Mouse (Mus musculus) CD4-positive, CD25-positive, alpha-beta regulatory T cell, adult 2 months (primary cell): ENCODE results near the gene Srrm2.

Source experiments
- DNase-seq: peaks from one replicate; pipeline ENCODE4 v3.0.0-alpha.2; 2012; ENCODE audit warnings: low read depth, low spot score

Gene Srrm2

GRCm38 (mm10) chr17:23790269-23791078 lies at the start of gene Srrm2:
Gene Srrm2 (plus strand): TSS chr17:23790532.
- peak; percentile 64 for DNase-seq

- DNase-seq, result no peak
Observed at GRCm38 (mm10) chr17:23740598-23741021, 49.7 kb upstream of the Srrm2 start, which contains the start of gene Paqr4. Gene Paqr4 (minus strand): TSS chr17:23740867.

GRCm38 (mm10) chr17:23741359-23742209 lies 48.7 kb upstream of the Srrm2 start:
- no peak for DNase-seq

DNA sequence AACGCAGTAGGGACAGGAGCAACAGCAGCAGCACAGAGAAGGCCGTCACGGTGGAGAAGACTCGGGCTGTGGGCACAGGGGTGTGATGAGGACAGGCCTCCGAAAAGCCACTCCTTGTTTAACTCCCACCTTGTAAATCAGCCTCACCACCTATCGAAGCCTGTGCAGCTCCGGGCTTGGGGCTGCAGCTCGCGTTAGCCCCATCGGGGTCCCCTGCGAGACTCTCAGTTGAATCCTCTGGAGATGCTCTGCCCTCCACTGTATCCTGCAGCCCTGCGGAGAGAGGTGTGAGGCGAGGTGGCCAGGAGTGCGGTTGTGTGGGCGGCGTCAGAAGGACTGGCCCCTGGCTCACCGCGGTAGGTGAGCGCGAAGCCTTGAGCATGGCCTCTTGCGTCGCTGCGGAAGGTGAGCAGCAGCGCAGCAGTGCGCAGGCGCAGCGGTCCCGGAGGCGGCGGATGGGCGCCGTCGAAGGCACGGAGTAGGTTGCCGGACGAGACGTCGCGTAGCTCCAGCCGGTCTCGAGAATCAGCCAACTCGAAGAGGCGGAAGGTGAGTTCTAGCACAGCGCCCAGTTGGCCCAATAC lies 48.0 kb upstream of the Srrm2 start:
- peak; percentile 90 for DNase-seq

- no peak for DNase-seq
Observed at GRCm38 (mm10) chr17:23742941-23743340, 47.4 kb upstream of the Srrm2 start.

DNA sequence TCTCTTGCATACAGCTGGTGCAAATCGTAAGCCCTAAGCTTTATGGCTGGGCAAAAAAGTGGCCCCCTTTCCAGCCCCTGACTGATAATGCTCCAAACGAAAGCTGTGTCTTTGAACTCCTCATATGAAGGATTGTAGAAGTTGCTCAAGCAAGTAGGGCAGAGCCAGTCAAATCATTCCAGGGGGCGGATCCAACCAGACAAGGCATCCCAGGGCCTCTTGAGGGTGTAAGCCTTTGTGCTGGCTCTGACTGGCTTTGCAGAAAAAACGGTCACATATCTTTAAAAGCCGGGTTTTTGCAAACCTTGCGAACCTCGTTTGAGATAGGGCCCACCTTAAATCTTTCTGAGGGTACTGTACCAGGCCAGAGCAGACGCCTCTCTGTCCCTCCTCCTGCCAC lies 46.3 kb upstream of the Srrm2 start:
- DNase-seq, result no peak

- no peak for DNase-seq
Observed at GRCm38 (mm10) chr17:23744651-23745050, 45.7 kb upstream of the Srrm2 start.

GRCm38 (mm10) chr17:23745301-23746251 lies 44.8 kb upstream of the Srrm2 start, which contains the start of gene Kremen2:
Gene Kremen2 (minus strand): TSS chr17:23745833.
- DNase-seq, result peak; percentile 55

DNA sequence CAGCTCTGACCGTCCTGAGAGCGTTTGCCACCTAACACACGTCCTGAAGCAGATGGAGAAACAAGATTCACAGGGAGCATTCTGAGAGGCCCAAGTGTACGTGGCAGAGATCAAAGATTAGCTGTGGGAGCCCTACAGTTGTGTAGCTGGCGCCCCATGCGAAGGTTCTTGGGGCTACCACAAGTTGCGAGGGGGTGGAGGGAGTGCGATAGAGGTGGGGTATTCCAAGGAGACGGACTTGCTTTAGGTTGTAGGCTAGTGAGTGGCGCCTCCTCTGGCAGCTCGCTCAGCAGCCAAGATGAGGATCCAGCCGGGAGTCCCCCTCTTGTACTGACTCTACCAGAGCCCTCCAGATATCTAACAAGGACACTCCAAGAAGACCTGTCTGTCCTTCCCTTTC lies 44.0 kb upstream of the Srrm2 start:
- DNase-seq, result peak; percentile 64

DNA sequence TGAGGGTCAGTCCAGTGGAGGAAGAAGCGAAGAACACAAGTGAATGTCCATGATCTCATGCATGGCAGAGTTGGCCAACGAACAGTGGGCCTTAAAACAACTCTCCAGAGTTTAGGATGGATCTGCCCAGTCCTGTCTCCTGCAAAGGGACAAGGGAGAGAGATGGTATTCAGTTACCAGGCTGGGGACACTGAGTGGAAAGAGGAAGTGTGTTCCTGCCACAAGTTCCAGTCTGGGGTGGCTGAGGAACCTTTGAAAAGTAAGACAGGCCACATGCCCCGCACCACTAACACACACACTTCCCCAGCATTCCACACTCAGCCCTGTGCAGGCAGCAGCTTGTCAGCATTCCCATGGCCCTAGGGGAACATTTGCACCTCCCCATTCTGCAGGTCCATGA lies 43.6 kb upstream of the Srrm2 start:
- no peak for DNase-seq

DNA sequence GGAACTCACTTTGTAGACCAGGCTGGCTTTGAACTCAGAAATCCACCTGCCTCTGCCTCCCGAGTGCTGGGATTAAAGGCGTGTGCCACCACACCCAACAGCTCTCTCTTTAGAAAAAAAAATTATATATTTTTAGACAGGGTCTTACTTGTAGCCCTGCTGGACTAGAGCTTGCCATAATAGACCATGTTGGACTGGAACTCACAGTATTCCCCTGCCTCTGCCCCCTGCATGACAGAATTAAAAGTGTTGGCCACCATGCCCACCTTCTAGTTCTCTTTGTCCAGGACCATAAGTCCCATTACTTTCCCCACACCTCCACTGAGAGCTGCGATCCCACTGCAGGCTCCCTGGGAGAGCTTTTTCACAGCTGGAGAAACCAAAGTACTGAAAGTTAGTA lies 42.9 kb upstream of the Srrm2 start:
- DNase-seq, result no peak

GRCm38 (mm10) chr17:23748026-23748425 lies 42.3 kb upstream of the Srrm2 start:
- peak; percentile 44 for DNase-seq

DNA sequence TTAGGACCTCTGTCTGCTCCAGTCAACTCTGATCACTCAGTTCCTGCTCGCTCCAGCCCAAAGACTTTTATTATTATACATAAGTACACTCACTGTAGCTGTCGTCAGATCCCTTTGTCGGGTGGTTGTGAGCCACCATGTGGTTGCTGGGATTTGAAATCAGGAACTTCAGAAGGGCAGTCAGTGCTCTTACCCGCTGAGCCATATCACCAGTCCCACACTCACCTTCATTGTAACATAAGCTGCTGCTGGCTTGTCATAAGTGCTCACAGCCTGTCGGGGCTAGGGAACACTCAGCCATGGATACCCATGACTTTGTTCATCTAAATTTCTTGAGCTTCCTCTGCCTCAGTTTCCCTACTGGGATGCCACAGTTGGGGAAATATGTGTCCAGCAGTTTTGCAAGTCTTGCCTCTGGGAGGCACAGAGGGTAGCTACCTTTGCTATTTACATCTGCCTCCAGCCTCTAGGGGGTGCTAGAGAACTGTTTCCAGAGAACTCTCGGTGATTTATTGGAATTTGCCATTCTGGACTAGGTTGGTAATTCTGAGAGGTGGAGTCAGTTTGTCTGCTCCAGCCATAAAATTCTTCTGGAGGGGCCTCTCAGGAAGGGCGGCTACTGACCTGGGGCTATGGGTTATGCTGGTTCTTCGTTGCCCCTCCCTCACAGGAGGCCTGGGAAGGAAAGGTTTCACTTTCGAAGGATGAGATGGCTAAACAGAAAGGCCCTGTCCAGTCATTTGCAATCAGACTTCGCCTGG lies 41.5 kb upstream of the Srrm2 start:
- DNase-seq, result peak; percentile 87

DNA sequence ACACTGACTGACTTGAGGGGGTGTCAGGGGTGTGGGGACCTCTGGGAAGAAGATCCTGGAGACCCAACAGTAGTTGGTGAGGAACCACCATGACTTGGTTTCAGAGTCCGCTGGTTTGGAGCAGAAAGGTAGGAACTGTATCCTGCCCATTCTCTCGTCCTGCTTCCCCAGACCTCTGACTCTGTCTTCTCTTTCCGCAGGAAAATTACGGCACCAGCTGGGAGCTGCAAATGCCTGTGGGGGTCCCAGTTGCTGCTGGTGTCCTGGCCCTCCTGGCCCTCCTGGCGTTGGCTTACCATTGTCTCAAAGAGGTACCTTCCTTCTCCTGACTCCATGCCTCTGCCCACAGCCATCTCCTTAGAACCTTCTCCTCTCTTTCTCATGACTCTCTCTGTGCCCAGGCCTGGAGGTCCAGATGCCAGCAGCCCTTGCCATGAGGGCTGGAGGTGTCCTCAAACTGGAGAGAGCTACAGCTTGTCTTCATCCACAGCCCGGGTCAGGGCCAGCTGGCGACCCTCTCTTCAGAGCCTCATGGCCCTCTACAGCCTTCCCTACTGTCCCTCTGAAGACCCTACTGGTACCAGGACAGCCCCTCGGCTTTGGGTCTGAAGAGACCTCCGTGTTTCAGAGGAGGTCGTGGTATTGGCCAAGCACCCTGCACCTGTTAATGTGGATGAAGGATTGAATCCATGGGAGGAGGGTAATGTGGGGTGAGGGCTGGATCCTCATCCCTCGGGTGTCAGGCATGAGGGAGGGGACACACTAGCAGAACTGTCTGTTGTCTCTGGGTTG lies 40.7 kb upstream of the Srrm2 start:
- DNase-seq, result no peak

GRCm38 (mm10) chr17:23755689-23756088 lies 34.6 kb upstream of the Srrm2 start:
- no peak for DNase-seq

- no peak for DNase-seq
Observed at GRCm38 (mm10) chr17:23757581-23757980, 32.8 kb upstream of the Srrm2 start.

DNA sequence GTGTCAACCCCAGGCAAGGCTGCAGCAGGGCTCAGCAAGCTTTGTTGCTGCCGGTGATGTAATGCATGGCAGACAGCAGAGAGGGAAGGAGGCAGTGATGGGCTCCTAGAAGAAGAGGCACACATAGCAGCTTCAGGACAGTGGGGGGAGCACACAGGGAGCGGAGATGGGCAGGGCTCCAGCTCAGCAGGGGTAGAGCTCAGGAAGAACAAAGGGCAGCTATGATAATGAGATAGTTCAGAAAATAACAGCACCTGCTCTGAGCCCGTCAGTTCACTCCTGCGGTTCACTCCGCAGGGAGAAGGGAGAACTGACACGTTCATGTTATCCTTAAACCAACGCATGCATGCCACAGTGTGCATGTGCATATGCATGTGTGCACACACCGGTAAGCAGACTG lies 31.5 kb upstream of the Srrm2 start:
- DNase-seq, result no peak

- no peak for DNase-seq
Observed at GRCm38 (mm10) chr17:23760231-23760630, 30.1 kb upstream of the Srrm2 start.

- no peak for DNase-seq
Observed at GRCm38 (mm10) chr17:23761155-23761554, 29.2 kb upstream of the Srrm2 start.
